Mouse (Mus musculus): ENCODE data around the gene Kcna5. TPM values are rescaled to one million over a fixed set of nuclear protein-coding genes. Genes with fewer than 3 reads are reported as not detected.

Gene Kcna5
- total and polyA plus RNA-seq, 3 experiments = not detected

DNA sequence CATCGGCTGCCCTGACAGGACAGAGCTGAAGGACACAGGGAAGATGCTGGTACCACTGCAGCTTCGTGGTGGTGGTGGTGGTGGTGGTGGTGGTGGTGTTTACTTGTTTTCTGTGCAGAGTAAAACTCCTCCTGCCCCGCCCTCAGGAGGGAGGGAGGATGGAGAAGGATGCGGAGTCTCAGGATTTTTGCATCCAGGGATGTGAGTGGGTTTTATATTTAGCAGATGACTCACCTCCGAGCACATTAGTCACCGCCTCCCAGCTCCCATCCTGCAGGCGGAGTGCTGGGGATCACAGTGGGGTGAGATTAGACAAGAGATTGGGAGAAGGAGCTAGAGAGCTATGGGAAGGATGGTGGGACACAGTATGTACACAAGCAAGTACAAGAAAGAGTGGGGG lies 34.6 kb upstream of the Kcna5 start:
- Histone ChIP-seq H3K79me2 (replicated peaks; ENCODE audit: control insufficient read depth, extremely low read depth, insufficient read depth, poor library complexity, severe bottlenecking) (no peaks in the 10 kb centered on the region), H3K27me3 (replicated peaks) (peaks cover 99% of the 10 kb centered on the region), H3K9me3 (replicated peaks; ENCODE audit: low read length) (no peaks in the 10 kb centered on the region), H3K4me1 (ENCODE audit: control insufficient read depth in 1 of 2, insufficient read depth in 2 of 2) (no peaks in the 10 kb centered on the region), H3K36me3 (replicated peaks in 1 of 2; ENCODE audit: control insufficient read depth in 1 of 2, insufficient read depth in 1 of 2, low read length in 1 of 2) (no peaks in the 10 kb centered on the region), H3K4me3 (replicated peaks in 1 of 3; ENCODE audit: low read depth in 2 of 3, low read length in 2 of 3, poor library complexity in 1 of 3) (no peak overlapping the region), H3K27ac (ENCODE audit: insufficient read depth, low read depth) (no peak overlapping the region), H3K4me2 (ENCODE audit: insufficient read depth, low read depth, poor library complexity, severe bottlenecking) (no peak overlapping the region), H3K9ac (ENCODE audit: insufficient read depth, low read depth) (no peak overlapping the region)
- TF ChIP-seq MAZ (IDR thresholded peaks at IDR 0.05; ENCODE audit: low read depth, low read length) (no peak), POLR2A (IDR thresholded peaks at IDR 0.05; ENCODE audit: low read depth, low read length) (no peak), EP300 (IDR thresholded peaks at IDR 0.05; ENCODE audit: low read length) (no peak), IRF4 (IDR thresholded peaks at IDR 0.05; ENCODE audit: low read depth, low read length) (no peak), TBP (conservative IDR thresholded peaks at IDR 0.05; ENCODE audit: low read depth, low read length) (no peak), NRF1 (IDR thresholded peaks at IDR 0.05; ENCODE audit: low read depth, low read length) (no peak), RAD21 (IDR thresholded peaks at IDR 0.05; ENCODE audit: low read depth, low read length) (no peak)
- in situ Hi-C loops (cut with MboI; ENCODE audit: low pct_ligation_motif_present, low pct_unique_long_range_greater_than_20kb, low sequenced_read_pairs) = no loop called here
- dilution Hi-C loops (cut with MboI; ENCODE audit: extremely low pct_ligation_motif_present, extremely low pct_unique_long_range_greater_than_20kb, low sequenced_read_pairs) = no loop called here
- DNase-seq (ENCODE audit: extremely low read depth) = no peak

DNA sequence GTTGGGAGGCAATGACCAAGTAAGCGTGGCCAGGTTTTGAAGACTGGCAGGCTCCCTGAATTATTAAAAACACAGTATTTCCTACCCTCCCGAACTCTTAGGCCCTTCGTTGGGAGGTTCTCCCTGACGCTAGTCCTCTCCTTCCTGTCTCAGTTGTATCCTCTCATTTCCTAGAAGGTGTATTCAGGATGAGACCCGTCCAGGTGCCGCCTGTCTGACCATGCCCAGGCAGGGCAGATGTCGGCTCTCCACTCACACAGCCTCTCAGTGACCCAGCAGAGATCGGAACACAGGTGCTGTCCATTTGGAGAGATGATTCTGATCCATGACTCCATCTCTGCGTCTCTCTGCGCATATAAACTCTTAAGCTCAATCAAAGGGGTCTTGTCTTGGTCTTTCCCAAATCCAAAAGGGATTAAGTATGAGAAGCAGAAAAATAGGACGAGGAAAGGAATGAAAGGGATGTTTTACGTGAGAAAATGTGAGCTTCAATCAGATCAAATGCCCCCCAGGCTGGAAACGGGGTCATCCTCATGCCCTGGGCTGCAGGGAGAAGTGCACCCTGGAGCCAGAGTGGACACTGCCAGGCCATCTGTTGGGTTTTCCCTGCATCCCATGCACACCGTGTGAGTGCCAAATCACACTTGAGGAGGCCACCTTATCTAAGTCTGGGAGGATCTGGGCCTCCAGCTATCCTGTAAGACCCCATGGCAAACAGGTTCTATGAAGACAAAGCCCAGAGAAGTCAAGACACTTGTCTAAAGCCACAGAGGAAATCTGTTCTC lies 33.0 kb upstream of the Kcna5 start:
- H3K9ac ChIP-seq (ENCODE audit: insufficient read depth, low read depth) = no peak overlapping the region
- no peaks in the 10 kb centered on the region for H3K4me1 ChIP-seq (ENCODE audit: control insufficient read depth in 1 of 2, insufficient read depth in 2 of 2)
- no peak overlapping the region for H3K4me3 ChIP-seq (replicated peaks in 1 of 3; ENCODE audit: low read depth in 2 of 3, low read length in 2 of 3, poor library complexity in 1 of 3)
- peaks cover 100% of the 10 kb centered on the region for H3K27me3 ChIP-seq (replicated peaks)
- H3K9me3 ChIP-seq (replicated peaks; ENCODE audit: low read length) = no peaks in the 10 kb centered on the region
- in situ Hi-C loops (cut with MboI; ENCODE audit: low pct_ligation_motif_present, low pct_unique_long_range_greater_than_20kb, low sequenced_read_pairs) (no loop called here), dilution Hi-C loops (cut with MboI; ENCODE audit: extremely low pct_ligation_motif_present, extremely low pct_unique_long_range_greater_than_20kb, low sequenced_read_pairs) (no loop called here)
- H3K36me3 ChIP-seq (replicated peaks in 1 of 2; ENCODE audit: control insufficient read depth in 1 of 2, insufficient read depth in 1 of 2, low read length in 1 of 2) = no peaks in the 10 kb centered on the region
- no peak overlapping the region for H3K27ac ChIP-seq (ENCODE audit: insufficient read depth, low read depth)
- DNase-seq (ENCODE audit: extremely low read depth) = no peak
- TF ChIP-seq USF2 (conservative IDR thresholded peaks at IDR 0.05; ENCODE audit: low read depth, low read length) (no peak), ELF1 (IDR thresholded peaks at IDR 0.05; ENCODE audit: low read depth, low read length) (no peak), ETS1 (conservative IDR thresholded peaks at IDR 0.05; ENCODE audit: low read depth, low read length) (no peak), IRF4 (IDR thresholded peaks at IDR 0.05; ENCODE audit: low read depth, low read length) (no peak)
- no peaks in the 10 kb centered on the region for H3K79me2 ChIP-seq (replicated peaks; ENCODE audit: control insufficient read depth, extremely low read depth, insufficient read depth, poor library complexity, severe bottlenecking)
- no peak overlapping the region for H3K4me2 ChIP-seq (ENCODE audit: insufficient read depth, low read depth, poor library complexity, severe bottlenecking)

DNA sequence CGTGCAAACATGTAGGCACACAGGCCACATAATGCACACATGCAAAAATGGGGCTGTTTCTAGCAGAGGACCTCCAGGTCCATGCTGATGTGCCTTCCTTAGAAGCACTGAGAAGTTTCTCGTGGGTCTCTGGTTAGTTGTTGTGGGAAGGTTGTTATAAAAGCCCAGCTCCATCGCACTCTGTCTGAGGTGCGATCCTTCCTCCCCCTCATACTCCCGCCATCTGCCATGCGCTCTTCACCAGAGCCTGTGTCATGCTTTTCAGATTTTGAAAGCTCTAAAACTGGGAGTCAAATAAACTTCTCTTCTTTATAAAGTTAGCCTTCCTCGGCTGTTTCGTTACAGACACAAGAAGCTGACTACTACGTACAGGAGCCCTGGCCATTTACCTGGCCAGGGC lies 32.1 kb upstream of the Kcna5 start:
- H3K9ac ChIP-seq (ENCODE audit: insufficient read depth, low read depth) = no peak overlapping the region
- H3K27me3 ChIP-seq (replicated peaks) = peaks cover 99% of the 10 kb centered on the region
- no peak for DNase-seq (ENCODE audit: extremely low read depth)
- H3K27ac ChIP-seq (ENCODE audit: insufficient read depth, low read depth) = no peak overlapping the region
- H3K4me1 ChIP-seq (ENCODE audit: control insufficient read depth in 1 of 2, insufficient read depth in 2 of 2) = no peaks in the 10 kb centered on the region
- no peak overlapping the region for H3K4me3 ChIP-seq (replicated peaks in 1 of 3; ENCODE audit: low read depth in 2 of 3, low read length in 2 of 3, poor library complexity in 1 of 3)
- dilution Hi-C loops (cut with MboI; ENCODE audit: extremely low pct_ligation_motif_present, extremely low pct_unique_long_range_greater_than_20kb, low sequenced_read_pairs) (no loop called here), in situ Hi-C loops (cut with MboI; ENCODE audit: low pct_ligation_motif_present, low pct_unique_long_range_greater_than_20kb, low sequenced_read_pairs) (no loop called here)
- no peak for TF ChIP-seq IRF4 (IDR thresholded peaks at IDR 0.05; ENCODE audit: low read depth, low read length)
- TF ChIP-seq USF1 (IDR thresholded peaks at IDR 0.05; ENCODE audit: low read depth, low read length) = no peak
- no peak for TF ChIP-seq HCFC1 (IDR thresholded peaks at IDR 0.05; ENCODE audit: low read depth, low read length)
- TF ChIP-seq TBP (conservative IDR thresholded peaks at IDR 0.05; ENCODE audit: low read depth, low read length) = no peak
- no peak for TF ChIP-seq ZNF384 (IDR thresholded peaks at IDR 0.05; ENCODE audit: low read depth, low read length)
- no peak for TF ChIP-seq CHD1 (IDR thresholded peaks at IDR 0.05; ENCODE audit: low read depth, low read length)
- TF ChIP-seq MYC (IDR thresholded peaks at IDR 0.05; ENCODE audit: low read depth, low read length) = no peak
- no peak for TF ChIP-seq MAZ (IDR thresholded peaks at IDR 0.05; ENCODE audit: low read depth, low read length)
- TF ChIP-seq UBTF (IDR thresholded peaks at IDR 0.05; ENCODE audit: low read depth, low read length) = no peak
- TF ChIP-seq MXI1 (IDR thresholded peaks at IDR 0.05; ENCODE audit: low read depth, low read length) = no peak
- H3K4me2 ChIP-seq (ENCODE audit: insufficient read depth, low read depth, poor library complexity, severe bottlenecking) = no peak overlapping the region
- no peaks in the 10 kb centered on the region for H3K79me2 ChIP-seq (replicated peaks; ENCODE audit: control insufficient read depth, extremely low read depth, insufficient read depth, poor library complexity, severe bottlenecking)
- no peaks in the 10 kb centered on the region for H3K9me3 ChIP-seq (replicated peaks; ENCODE audit: low read length)
- no peaks in the 10 kb centered on the region for H3K36me3 ChIP-seq (replicated peaks in 1 of 2; ENCODE audit: control insufficient read depth in 1 of 2, insufficient read depth in 1 of 2, low read length in 1 of 2)

All from CH12.LX (cell line).